Mouse (Mus musculus) left cerebral cortex, postnatal 36 days (tissue): ENCODE results near the gene C2cd5. TPM values are rescaled to one million over a fixed set of nuclear protein-coding genes. Genes with fewer than 3 reads are reported as not detected.
A peak's percentile ranks its signal among the peaks of the same experiment; 100 is the strongest.
"Not testable (repeated sequence)": the region's sequence is repeated elsewhere in the genome, so short reads cannot be mapped to it uniquely, and the experiment has no call there.

Experiments used
- DNase-seq, 2 experiments: peaks; one replicate each; pipeline ENCODE4 v3.0.0; 2021 to 2022; ENCODE audit warnings: low spot score in 2 of 2, mixed read lengths in 1 of 2
- intact Hi-C: fragments of 180-260 bp; cut with DNase I; formaldehyde crosslinking; loops from one replicate; pipeline ENCODE4 v1.15.1; 2025
- total RNA-seq, 2 experiments: library from RNA; stranded (reverse); gene quantifications; 2 replicates each; pipeline ENCODE4 v1.2.3; 2021

C2cd5 gene
- total RNA-seq, 2 experiments from 2014 or later: 75.8 to 109 TPM

DNA sequence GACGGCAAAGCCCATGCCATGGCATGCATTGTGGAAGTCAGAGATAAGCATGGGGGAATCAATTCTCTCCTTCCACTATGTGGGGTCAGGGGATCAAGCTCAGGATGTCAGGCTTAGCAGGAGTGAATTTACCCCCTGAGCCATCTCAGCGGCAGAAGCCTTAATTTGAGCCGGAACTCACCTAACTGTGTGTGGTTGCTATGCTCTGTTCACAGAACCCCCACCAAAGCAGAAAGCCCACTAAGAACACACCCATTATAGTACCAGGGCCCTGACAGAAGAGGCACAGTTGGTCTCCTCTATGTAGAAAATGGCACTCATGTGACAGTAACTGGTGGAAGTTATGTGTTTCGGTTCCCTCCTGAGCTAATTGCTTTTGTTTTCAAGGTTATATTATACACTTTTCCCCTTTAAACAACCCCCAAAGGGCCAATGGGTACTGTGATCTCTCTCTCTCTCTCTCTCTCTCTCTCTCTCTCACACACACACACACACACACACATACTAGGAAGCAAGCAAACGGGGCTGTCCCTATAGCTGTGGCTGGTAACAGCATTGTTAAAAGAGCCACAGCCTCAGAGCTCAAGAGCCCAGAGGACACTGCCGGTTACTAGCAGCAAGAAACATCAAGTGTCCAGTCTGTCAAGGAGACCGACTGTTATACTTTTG is 108.4 kb downstream of the C2cd5 start:
- no peak for DNase-seq
- intact Hi-C loops: no loop called here

- no peak for DNase-seq
- intact Hi-C loops: no loop called here
Observed at GRCm38 (mm10) chr6:142990516-142990915, 109.4 kb downstream of the C2cd5 start.

- DNase-seq: no peak
- intact Hi-C loops: no loop called here
Observed at GRCm38 (mm10) chr6:142989495-142989894, 110.4 kb downstream of the C2cd5 start.

- peak; percentile 17 to 41 for DNase-seq
- intact Hi-C loops: no loop called here
Observed at GRCm38 (mm10) chr6:142988753-142989152, 111.2 kb downstream of the C2cd5 start.

DNA sequence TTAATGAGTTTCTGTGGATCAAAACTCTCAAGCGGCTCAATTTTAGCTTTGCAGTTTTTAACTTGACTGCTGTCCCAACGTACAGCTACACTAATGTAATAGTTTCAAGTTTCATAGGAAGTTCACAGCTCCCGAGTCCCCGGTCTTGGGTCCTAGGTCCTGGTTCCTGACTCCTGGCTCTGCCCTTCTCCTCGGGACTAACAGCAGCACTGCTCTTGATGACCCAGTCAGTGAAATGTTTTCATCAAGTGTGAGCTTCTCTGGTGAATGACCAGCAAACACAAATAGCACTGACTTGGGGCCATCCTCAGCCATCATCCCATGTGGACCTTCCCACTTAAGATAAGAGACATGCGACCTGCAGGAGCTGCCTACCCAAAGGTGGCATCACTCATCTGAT is 111.7 kb downstream of the C2cd5 start:
- intact Hi-C loops: no loop called here
- no peak for DNase-seq

DNA sequence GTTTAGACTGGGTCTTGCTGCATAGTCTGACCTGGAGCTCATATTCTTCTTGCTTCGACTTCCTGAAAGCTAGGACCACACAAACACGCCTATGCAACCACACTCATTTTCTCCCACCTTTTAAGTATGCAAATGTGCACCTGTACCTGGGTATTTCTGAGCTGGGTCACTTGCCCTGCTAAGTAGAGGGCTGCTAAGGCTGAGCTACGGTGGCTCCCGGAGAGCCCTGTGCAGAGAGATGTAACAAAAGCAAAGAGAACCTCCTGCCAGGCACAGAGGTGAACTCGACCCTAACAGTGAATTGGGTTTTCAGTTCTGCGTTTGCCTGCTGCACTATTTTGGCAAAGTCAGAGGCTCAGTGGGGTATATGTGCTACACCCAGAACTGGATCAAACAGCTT is 112.3 kb downstream of the C2cd5 start:
- DNase-seq: no peak
- intact Hi-C loops: no loop called here

- intact Hi-C loops, DNase-seq: not testable (repeated sequence)
Observed at GRCm38 (mm10) chr6:142986706-142987105, 113.2 kb downstream of the C2cd5 start.

- DNase-seq, intact Hi-C loops: not testable (repeated sequence)
Observed at GRCm38 (mm10) chr6:142985561-142986238, 114.2 kb downstream of the C2cd5 start.

GRCm38 (mm10) chr6:142979665-142980660 is 120.0 kb downstream of the C2cd5 start:
- intact Hi-C loops: no loop called here
- DNase-seq: no peak

DNA sequence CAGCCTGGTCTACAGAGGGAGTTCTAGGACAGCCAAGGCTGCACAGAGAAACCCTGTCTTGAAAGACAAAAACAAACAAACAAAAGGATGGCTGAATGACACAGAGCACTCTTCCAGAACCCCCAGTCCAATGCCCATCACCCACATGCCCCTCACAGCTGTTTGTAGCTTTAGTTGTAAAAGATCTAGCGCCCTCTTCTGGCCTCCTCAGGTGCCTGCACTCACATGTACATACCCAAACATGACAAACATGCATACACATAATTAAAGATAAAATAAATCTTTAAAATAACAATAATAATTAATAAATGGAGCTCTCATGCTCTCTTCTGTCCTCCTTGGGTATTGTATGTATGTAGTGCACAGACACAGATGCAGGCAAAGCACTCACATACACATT is 122.7 kb downstream of the C2cd5 start:
- intact Hi-C loops: no loop called here
- no peak for DNase-seq

GRCm38 (mm10) chr6:142973289-142973688 is 126.7 kb downstream of the C2cd5 start:
- intact Hi-C loops: no loop called here

GRCm38 (mm10) chr6:142972205-142972604 is 127.7 kb downstream of the C2cd5 start:
- DNase-seq: no peak
- intact Hi-C loops: no loop called here

More at GRCm38 (mm10) chr6:142973289-142973688, 126.7 kb downstream of the C2cd5 start:
- DNase-seq: no peak

DNA sequence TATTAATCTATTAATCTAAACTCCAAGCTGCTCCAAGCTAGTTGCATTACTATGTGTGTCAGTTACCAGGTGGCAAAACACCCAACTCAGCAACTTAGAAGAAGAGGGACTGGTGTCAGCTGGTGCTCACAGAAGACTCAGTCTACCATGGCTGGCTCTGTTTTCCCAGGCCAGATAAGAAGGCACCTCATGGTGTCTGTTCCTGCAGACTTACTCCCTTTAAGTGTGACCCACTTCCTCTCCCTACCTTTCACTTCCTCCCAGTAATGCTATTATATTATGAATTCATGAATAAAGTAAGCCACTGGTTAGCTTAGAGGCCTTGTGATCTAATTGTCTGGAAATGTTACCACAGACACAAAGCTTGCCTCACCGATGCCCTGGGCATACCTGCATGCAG is 132.5 kb downstream of the C2cd5 start:
- intact Hi-C loops: loop anchor here (10.0 kb wide), 1 partner anchor 443 kb away; no protein-coding TSS in a partner anchor
- DNase-seq: no peak

DNA sequence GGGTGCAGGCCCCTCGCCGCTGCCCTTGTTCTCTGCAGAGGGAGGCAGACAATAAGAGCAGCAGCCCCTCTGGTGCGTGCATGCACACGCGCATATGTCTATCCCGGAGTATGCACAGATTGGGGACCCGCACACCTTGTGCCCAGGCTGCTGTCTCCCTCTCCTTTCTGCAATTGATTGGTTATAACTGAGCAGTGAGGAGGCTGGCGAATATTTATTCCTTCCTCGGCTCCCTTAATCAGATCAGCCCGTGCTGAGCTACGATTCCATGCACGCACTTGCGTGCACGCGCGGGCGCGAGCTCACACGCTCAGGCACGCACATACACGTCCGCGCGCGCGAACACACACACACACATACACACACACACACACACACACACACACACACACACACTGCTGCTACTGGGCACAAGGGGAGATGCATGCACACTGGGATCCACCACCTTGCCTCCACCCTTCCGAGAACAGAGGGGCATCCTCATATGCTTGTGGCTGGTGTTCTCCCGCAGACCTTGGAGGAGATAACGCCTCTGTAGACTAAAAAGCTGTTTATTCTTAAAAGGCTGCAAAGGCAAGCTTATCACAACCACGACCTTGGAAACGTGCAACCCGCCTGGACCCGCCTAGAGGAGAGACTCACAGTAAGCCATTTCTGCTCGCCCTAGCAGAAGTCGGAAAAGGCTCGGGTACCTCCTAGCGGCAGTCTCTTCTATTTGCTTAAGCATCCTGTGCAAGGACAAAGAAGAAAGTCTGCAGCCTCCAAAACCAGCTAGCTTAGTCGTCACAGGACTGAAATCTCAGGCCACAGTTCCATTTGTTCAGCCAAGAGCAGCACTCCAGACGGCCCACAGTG is 135.2 kb downstream of the C2cd5 start:
- peak; percentile 83 for DNase-seq
- intact Hi-C loops: loop anchor here (1.0 to 10.0 kb wide), 4 partner anchors 37 to 440 kb away; no protein-coding TSS in a partner anchor

DNA sequence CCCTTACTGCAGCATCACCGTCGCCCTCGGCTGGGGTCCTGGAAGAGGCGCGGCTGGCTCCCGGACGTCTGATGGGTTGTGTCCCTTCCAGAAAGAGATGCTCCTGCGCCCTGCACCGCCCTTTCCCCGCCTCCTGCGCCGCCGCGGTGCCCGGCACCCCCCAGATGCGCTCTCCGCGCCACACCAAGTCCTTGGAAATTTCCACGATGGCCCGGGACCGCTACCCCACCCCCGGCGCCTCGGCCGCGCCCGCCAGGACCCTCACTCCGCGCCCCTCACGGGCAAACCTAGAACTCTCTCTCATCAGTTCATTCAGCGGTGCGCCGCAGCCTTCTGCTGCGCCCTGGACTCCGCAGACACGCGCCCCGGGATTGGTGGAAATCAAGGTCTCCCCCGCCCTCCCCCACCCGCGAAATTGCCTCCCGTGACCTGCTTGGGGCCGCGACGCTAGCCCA is 135.8 kb downstream of the C2cd5 start, which contains the start of gene St8sia1:
Gene St8sia1 (minus strand): TSS at position 377 of the 455 bp plus-strand sequence.
- intact Hi-C loops: loop anchor here (1.0 to 10.0 kb wide), 4 partner anchors 37 to 439 kb away; no protein-coding TSS in a partner anchor

DNA sequence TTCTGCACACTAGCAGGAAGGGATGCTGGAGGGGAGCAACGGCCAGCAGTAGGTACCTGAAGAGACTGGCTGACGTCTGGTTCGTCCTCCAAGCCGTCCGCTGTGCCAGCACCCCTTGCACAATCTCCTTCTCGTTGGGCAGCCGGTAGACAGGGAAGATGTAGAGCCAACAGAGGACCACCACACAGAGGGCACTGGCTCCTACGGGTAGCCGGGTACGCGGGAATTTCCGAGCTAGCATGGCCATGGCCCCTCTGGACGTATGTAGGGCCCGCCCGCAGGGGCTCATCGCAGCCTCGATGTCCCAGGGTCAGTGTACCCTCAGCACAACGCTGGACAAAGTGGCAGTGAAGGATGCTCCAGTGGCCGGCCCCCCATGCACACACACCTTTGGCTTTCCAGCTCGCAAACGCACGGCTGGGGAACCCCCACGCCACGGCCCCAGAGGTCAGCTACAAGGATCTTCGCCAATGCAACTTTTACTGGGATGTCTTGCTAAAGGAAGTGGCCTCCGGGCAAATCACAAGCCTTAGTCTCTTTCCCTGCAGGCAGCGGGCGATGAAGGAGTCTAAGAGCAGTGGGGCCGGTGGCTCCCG is 136.4 kb downstream of the C2cd5 start:
- intact Hi-C loops: loop anchor here (1.0 to 10.0 kb wide), 4 partner anchors 36 to 439 kb away; no protein-coding TSS in a partner anchor
- peak in 1 of 2 experiments; percentile 26 for DNase-seq

More for the DNA sequence above, 135.8 kb downstream of the C2cd5 start, which contains the start of gene St8sia1:
- DNase-seq: peak; percentile 71 to 82

DNA sequence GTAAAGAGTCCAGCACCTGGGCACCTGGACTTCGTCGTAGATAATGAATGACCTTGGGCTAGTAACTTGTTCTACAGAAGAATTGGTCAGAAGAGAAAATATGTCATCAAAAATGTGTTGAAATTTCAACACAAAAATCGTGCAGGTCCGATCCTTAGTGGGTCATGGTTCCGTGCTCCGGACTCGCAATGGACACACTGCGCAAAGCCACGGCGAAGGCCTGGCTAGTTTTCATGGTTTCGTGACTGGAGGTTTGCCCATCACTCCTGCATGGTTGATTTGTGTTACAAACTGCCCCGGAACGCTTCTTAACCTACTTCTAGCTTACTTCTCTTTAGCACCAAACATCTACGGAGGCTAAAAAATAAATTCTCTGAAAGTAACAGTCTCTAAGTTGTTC is 137.1 kb downstream of the C2cd5 start:
- intact Hi-C loops: loop anchor here (5.0 to 10.0 kb wide), 2 partner anchors 36 to 438 kb away; no protein-coding TSS in a partner anchor
- DNase-seq: no peak

GRCm38 (mm10) chr6:142962476-142962875 is 137.5 kb downstream of the C2cd5 start:
- intact Hi-C loops: loop anchor here (5.0 to 10.0 kb wide), 2 partner anchors 35 to 438 kb away; no protein-coding TSS in a partner anchor
- DNase-seq: peak in 1 of 2 experiments; percentile 8
